Mouse (Mus musculus) heart, adult 2 months (tissue): ENCODE data around the gene Ttc3.
A peak's percentile ranks its signal among the peaks of the same experiment; 100 is the strongest.

Source experiments
- CTCF ChIP-seq: fragments of 200-600 bp; IDR thresholded peaks from 2 replicates; pipeline ENCODE4 v1.8.1; 2022; ENCODE audit warnings: antibody characterized with exemption, mild to moderate bottlenecking, moderate library complexity
- EP300 ChIP-seq: fragments of 200-500 bp; IDR thresholded peaks from 2 replicates; pipeline ENCODE4 v1.6.1; 2011; ENCODE audit warnings: low read depth, low read length, control low read depth; ENCODE audit not compliant: insufficient read depth
- POLR2A ChIP-seq: fragments of 200-500 bp; IDR thresholded peaks from 2 replicates; pipeline ENCODE4 v1.6.1; 2011; ENCODE audit warnings: mild to moderate bottlenecking, low read depth, low read length, control low read depth; ENCODE audit not compliant: insufficient read depth

DNA sequence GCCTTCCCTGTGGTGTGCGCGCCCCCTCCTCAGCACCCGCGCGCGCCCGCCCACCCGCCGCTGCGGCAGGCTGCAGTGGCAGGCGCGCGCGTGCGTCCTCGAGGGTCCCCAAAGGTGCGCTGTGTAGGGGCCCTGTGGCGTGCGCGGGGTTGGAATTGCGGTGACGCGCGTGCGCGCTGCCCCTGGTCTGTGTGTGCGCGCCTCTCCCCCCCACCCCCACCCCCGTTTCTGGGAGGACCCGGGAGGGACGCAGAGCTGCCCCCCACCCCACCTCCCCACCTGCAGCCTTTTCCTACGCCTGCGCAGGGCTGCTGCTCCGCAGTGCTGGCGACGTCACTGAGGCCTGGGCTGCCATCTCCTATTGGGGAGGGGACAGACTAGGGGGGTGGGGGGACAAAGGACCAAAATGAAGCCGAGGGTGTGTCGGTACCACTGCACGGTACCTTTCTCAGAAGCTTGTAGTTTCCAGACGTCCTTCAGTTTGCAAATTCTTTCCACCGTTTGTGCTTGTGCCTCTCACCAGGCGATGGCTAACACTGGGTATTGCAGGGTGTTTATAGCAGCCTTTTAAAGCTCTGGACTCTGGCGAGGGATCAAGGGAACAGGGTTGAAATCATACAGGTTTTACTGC, 998 bp downstream of the Ttc3 start, which contains the start of gene Pigp:
- 0 out of 2 replicates have a peak, but pooled peaks have one; percentile 12 for TF ChIP-seq POLR2A
- 0 out of 2 replicates have a peak, but pooled peaks have one; percentile 10 for TF ChIP-seq EP300
- TF ChIP-seq CTCF: peak; percentile 55
